ENCODE assay signal across 9 mouse cellular contexts in genomic region chr6:135388711-135389110, GRCm38 (mm10).
"Had no signal": no experiment of that assay in that cellular context is flagged by ENCODE, and none has a peak within 500 bp of the region (broad histone marks: within the 10 kb centered on the region; RNA-seq: fewer than 3 reads in every experiment).

No protein-coding gene starts in this region.

- H3K4me2 ChIP-seq: limb, embryonic 12.5 days; midbrain, embryonic 12.5 days had no signal

- H3K4me1 ChIP-seq: midbrain, embryonic 12.5 days had no signal

- H3K27me3 ChIP-seq: limb, embryonic 12.5 days; midbrain, embryonic 12.5 days had no signal

- H3K4me3 ChIP-seq: limb, embryonic 12.5 days; midbrain, embryonic 12.5 days had no signal

- H3K36me3 ChIP-seq: limb, embryonic 12.5 days; midbrain, embryonic 12.5 days had no signal

- H3K9me3 ChIP-seq: limb, embryonic 12.5 days; midbrain, embryonic 12.5 days had no signal

- H3K27ac ChIP-seq: limb, embryonic 12.5 days; liver, embryonic 14.5 days; midbrain, embryonic 12.5 days had no signal

- H3K9ac ChIP-seq: limb, embryonic 12.5 days; liver, embryonic 14.5 days; midbrain, embryonic 12.5 days had no signal

- DNase-seq: kidney, adult 8-10 months; liver; lung, adult 18-20 months; lung, postnatal 10 days; right cerebral cortex, postnatal 14 days; thymus, postnatal 36 days had no signal
